Mouse (Mus musculus): ENCODE results near the gene Spesp1.

The Spesp1 gene

DNA sequence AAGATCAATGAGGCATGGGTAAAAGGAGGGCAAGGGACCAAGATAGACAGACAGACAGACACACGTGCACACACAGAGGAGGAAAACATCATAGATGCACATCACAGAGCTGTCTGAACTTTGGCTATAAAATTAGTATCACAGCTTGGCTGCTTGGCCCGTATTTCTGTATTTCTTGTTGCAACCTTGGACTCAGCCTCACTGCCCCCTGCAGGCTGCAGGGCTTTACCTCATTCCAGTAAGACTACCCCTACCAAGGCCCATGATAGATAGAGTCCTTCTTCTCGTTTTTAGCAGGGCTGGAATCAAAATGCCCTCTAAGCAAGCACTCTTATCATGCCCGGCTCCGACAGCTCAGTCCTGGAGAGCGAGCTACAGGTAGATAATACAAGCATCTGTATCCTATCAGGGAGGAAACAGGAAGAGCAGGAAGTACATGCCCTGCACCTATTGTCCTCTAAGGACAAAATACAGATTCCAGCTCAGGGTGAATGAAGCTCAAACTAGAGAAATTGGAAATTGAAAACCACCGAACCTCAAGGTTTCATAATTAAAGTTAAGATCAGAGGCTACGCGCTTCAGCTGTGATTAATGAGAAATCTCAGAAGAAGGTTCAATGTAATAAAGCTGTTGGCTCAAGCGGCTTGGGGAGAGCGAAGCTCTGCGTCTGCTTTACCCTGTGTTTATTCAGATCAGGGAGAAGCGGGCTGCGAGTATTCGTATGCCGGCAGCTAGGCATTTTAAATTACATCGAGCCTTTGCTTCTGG is 36.2 kb downstream of the Spesp1 start:
- no peak for DNase-seq

DNA sequence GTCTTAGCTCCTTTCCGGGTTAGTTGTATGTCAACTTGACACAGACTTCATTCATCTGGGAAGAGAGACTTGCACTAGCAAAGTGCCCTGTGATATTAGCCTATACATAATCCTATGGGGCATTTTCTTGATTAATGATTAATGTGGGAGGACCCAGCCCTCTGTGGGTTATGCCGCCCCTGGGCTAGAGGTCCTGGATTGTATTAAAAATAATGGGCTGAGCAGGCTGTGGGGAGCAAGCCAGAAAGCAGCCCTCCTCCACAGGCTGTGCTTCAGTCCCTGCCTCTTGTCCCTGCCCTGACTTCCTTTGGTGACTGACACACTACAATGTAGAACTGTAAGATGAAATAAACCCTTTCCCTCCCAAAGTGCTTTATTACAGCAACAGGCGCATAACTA is 37.4 kb downstream of the Spesp1 start:
- DNase-seq = no peak

DNA sequence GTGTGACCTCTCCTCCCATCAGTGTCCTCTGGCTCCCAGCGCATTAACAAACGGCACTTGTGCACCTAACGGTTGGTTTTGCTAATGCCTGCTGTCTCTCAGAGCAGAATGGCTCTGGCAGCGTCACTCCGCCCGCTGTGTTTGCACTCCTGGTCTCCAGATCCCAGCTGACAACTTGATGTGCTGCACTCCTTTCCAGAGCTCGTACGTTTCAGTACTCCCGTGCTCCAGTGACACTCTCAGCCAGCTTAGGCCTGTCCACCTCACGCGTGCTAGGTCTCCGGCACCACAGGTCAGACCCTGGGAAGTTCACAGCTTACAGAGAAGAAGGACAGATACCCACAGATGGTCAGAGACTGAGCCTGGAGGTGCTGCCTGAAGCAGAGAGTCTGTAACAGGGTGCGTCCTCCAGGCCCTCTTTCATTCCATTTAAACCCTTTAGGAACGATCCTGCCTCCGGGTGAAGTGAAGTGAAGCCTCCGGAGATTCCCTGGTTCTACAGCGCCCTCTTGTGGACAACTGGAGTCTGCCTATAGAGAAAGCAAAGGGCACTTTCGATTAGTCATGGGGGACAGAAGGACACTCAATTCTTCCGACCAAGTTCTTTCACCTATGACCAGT is 37.9 kb downstream of the Spesp1 start:
- peak; percentile 59 for DNase-seq

DNA sequence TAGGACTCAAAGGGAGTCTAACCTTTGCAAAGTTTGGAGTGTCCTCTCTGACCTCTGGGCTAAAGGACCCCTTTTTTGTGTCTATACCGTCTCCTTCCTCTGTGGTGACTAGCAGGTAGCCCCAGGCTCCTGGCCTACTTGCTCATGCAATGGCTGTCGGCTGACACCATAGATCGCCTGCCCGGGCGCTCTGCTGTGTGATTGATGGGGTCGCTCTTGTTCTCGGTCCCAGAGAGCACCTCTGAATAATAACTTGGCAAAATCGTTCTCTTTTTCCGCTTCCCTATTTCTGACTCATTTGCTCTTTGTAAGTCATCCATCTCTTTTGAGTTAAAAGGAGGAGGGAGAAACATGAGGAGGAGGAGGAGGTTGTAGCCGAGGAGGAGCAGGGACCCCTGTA is 42.0 kb downstream of the Spesp1 start:
- DNase-seq = no peak

DNA sequence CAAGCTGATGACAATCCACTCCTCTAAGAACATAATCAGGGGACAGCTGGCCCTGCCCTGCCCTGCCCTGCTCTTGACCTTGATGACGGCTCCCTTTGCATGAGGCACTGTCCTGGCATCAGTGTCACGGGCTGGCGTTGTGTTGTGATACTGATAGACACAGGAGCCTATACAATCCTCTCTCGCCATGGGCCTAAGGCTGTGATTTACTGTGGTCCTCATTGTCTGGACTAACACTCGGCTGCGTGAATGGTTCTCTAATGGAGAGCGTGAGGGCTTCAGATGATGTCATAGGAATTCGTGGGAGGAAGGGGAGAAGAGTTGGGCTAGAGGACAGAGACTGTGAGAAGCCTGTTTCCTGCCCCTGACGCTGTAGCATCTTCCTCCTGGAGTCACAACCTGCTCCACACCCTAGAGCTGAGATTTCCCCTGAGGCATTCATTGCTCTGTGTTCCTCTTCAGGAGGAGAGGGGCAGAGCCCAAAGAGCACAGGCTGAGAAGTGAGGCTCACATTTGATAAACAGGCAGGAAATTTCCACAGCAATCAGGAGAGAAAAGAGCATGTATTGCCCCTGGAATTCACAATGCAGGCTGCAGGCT is 44.5 kb downstream of the Spesp1 start:
- no peak for DNase-seq

DNA sequence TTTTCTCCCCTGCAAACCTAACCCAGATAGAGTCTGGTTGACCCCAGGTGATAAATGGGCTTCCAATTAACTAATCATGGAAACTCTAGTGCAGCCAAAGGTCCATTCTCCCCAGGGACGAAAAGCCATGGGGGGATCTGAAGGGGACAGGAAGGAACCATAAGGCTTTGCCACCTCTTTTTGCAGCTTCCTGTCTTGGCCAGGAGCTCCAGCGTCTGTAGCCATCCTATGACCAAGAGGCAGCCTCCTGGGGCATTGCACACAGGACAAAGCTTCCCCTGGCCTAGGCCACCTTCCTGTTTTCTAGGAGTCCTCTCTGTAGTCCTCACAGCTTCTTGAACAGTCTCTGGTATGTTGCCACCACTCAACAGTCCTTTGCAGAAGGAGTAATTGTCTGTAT is 46.5 kb downstream of the Spesp1 start:
- no peak for DNase-seq

DNA sequence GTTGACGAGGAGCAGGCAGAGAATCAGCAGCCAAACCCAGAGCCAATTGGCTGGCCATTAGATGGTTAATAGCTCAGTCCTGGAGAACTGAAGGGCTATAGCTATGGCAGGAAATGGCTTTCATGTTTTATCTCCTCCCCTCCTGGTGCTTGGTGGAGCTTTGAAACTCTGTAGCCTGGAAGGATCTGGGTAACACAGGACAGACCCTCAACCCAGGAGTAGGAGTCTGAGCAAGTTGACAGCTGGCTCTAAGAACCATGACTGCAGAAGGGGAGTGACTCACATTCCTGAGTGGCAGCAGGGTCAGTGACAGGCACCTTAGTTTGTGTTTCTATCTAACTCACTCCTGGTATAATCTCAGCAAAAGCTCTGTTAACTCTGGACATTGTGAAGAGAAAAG is 49.4 kb downstream of the Spesp1 start:
- no peak for DNase-seq

DNA sequence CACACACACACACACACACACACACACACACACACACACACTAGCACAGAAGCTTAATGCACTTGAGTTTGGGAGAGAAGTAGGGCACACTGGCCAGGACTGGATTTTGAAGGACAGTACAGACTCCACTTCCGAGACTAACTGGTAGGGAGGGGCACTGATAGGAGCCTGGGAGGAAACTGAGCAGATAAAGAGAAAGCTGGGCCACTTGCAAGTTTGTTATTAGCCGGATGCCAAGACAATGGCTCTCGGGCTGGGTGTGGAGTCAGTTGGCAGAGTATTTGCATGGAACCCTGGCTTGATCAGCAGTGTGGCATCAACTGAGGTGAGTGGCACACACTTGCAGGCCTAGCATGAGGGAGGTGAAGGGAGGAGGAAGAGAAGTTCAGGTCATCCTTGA is 51.0 kb downstream of the Spesp1 start:
- DNase-seq = no peak

DNA sequence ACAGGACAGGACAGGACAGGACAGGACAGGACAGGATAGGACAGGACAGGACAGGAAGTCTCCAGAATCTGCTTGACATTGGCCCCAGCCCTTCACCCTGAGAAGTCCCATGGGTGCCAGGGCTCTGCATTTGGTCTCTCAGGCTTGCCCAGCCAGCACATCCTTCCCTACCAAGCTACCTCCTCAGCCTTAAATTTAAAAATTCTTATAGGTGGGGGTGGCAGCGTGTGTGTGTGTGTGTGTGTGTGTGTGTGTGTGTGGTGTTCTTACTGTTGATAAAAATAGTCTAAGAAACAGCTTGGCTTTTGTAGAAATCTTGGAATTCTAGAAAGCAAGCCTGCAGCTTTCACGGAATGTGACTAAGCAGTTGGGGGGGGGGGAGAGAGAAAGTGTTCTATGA is 52.0 kb downstream of the Spesp1 start:
- DNase-seq = no peak

DNA sequence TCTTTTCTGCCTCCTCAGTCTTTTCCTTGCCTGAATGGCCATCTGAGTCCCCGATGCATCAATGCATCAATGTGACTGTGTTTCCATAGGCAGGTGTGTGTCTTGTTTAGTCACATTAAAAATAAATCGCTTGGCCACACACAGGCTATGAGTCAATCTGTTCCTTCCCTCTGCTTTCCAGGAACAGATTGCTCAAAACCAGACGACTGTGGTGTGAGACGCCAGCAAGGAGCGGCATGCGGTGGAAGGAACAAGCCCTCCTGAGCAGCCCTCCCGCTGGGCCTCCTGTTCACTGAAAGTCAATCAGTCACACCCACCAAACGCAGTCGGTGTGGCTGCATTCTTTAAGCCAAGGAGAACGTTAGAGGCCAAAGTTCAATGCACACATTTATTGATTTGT is 59.5 kb downstream of the Spesp1 start:
- no peak for DNase-seq

DNA sequence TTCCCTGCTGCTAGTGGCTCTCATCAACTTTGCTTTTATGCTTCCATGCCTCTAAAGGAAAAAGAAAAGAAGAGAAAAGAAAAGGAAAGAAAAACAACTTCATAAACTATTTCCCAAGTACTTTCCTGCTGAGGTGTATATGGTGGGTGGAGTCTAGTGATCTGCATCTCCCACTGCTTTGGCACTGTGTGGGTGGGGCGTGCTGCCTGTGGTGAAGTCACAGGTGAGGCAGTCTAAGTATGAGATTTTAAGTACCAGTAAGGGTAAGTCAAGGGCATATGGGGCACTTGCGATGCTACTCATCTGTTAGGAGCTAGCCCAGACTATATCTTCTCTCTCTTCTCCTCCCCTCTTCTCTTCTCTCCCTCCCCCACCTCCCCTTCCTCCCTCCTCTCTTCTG is 60.0 kb downstream of the Spesp1 start:
- DNase-seq = no peak
